Mouse (Mus musculus) large intestine, adult 2 months (tissue): ENCODE measurements around the gene Tacc3. TPM values are rescaled to one million over a fixed set of nuclear protein-coding genes. Genes with fewer than 3 reads are reported as not detected.

Experiments
- DNase-seq: peaks from one replicate; pipeline ENCODE4 v3.0.0-alpha.2; 2012; ENCODE audit warnings: low read depth, low spot score
- WGBS: fragments of 180-500 bp; shearing (Covaris S2); methylation state at CpG from one replicate; pipeline ENCODE4 v1.1.7; 2018; 5-methylcytosine and 5-hydroxymethylcytosine counted together
- polyA plus RNA-seq: library from polyadenylated mRNA; depleted of rRNA; stranded (reverse); fragments of >200 nt; gene quantifications from 2 replicates; pipeline ENCODE4 v1.2.3, GENCODE M21; 2012

Gene Tacc3
- polyA plus RNA-seq, 1 experiment, result 28.5 TPM

- no peak for DNase-seq
These were observed 5.2 kb upstream of the Tacc3 start for GRCm38 (mm10) chr5:33652783-33653173.

GRCm38 (mm10) chr5:33654424-33654823 lies 3.5 kb upstream of the Tacc3 start:
- 94% methylated on average over 13 of the region's 13 CpGs for WGBS
- DNase-seq, result no peak

More at GRCm38 (mm10) chr5:33652783-33653173, 5.2 kb upstream of the Tacc3 start:
- WGBS, result 6% methylated on average over 9 of the region's 9 CpGs

- 91% methylated on average over 10 of the region's 10 CpGs for WGBS
- no peak for DNase-seq
These were observed 2.6 kb upstream of the Tacc3 start for GRCm38 (mm10) chr5:33655251-33655840.

- no peak for DNase-seq
- WGBS, result 3% methylated on average over 1 of the region's 1 CpGs
These were observed 1.2 kb upstream of the Tacc3 start for GRCm38 (mm10) chr5:33656739-33657138.

- WGBS, result under 1% methylated on average over 32 of the region's 32 CpGs
- DNase-seq, result no peak
These were observed 609 bp upstream of the Tacc3 start for GRCm38 (mm10) chr5:33657251-33657786.

- 1% methylated on average over 26 of the region's 26 CpGs for WGBS
- no peak for DNase-seq
These were observed 729 bp downstream of the Tacc3 start for GRCm38 (mm10) chr5:33658664-33659050.

GRCm38 (mm10) chr5:33668223-33668622 lies 10.3 kb downstream of the Tacc3 start:
- no peak for DNase-seq

- no peak for DNase-seq
- WGBS, result 78% methylated on average over 5 of the region's 5 CpGs
These were observed 13.7 kb downstream of the Tacc3 start for GRCm38 (mm10) chr5:33671659-33672058.

GRCm38 (mm10) chr5:33674439-33674838 lies 16.5 kb downstream of the Tacc3 start:
- no peak for DNase-seq
- 81% methylated on average over 3 of the region's 3 CpGs for WGBS

- DNase-seq, result no peak
- 0% methylated on average over 1 of the region's 1 CpGs for WGBS
These were observed 18.0 kb downstream of the Tacc3 start for GRCm38 (mm10) chr5:33675964-33676363.

GRCm38 (mm10) chr5:33678244-33678643 lies 20.3 kb downstream of the Tacc3 start:
- DNase-seq, result no peak
- 76% methylated on average over 5 of the region's 5 CpGs for WGBS

- no peak for DNase-seq
- WGBS, result 49% methylated on average over 3 of the region's 3 CpGs
These were observed 23.1 kb downstream of the Tacc3 start for GRCm38 (mm10) chr5:33681044-33681443.

GRCm38 (mm10) chr5:33681611-33682388 lies 23.9 kb downstream of the Tacc3 start:
- DNase-seq, result no peak
- 80% methylated on average over 15 of the region's 15 CpGs for WGBS

- no peak for DNase-seq
- WGBS, result 88% methylated on average over 4 of the region's 4 CpGs
These were observed 25.0 kb downstream of the Tacc3 start for GRCm38 (mm10) chr5:33682963-33683362.

GRCm38 (mm10) chr5:33683897-33684652 lies 26.1 kb downstream of the Tacc3 start:
- 48% methylated on average over 7 of the region's 7 CpGs for WGBS
- no peak for DNase-seq

- 98% methylated on average over 4 of the region's 4 CpGs for WGBS
- DNase-seq, result no peak
These were observed 27.0 kb downstream of the Tacc3 start for GRCm38 (mm10) chr5:33684932-33685331.

GRCm38 (mm10) chr5:33687142-33687541 lies 29.2 kb downstream of the Tacc3 start:
- DNase-seq, result no peak
- WGBS, result 51% methylated on average over 4 of the region's 4 CpGs

GRCm38 (mm10) chr5:33688278-33689220 lies 30.6 kb downstream of the Tacc3 start:
- WGBS, result 84% methylated on average over 14 of the region's 14 CpGs

GRCm38 (mm10) chr5:33689221-33689844 lies 31.4 kb downstream of the Tacc3 start:
- DNase-seq, result no peak
- WGBS, result 64% methylated on average over 20 of the region's 20 CpGs

More at GRCm38 (mm10) chr5:33688278-33689220, 30.6 kb downstream of the Tacc3 start:
- no peak for DNase-seq
